Mouse (Mus musculus) c-Kit-positive CD71-positive TER-119-negative erythroid progenitor cells, embryonic 14.5 days (primary cell): ENCODE results near the gene Zbtb16.

Source experiments
- DNase-seq: peaks from one replicate; pipeline ENCODE4 v3.0.0-alpha.2; 2013; ENCODE audit warnings: low read depth

Gene Zbtb16

GRCm38 (mm10) chr9:48707134-48707823, 128.7 kb downstream of the Zbtb16 start:
- no peak for DNase-seq

GRCm38 (mm10) chr9:48701296-48701695, 134.7 kb downstream of the Zbtb16 start:
- no peak for DNase-seq

- no peak for DNase-seq
These were observed 135.2 kb downstream of the Zbtb16 start for GRCm38 (mm10) chr9:48700871-48701270.

GRCm38 (mm10) chr9:48697470-48697815, 138.6 kb downstream of the Zbtb16 start:
- DNase-seq: no peak

- DNase-seq: no peak
These were observed 139.1 kb downstream of the Zbtb16 start for GRCm38 (mm10) chr9:48696731-48697469.

GRCm38 (mm10) chr9:48696330-48696729, 139.7 kb downstream of the Zbtb16 start:
- DNase-seq: no peak

GRCm38 (mm10) chr9:48695796-48696195, 140.2 kb downstream of the Zbtb16 start:
- DNase-seq: peak; percentile 52

- DNase-seq: no peak
These were observed 141.4 kb downstream of the Zbtb16 start for GRCm38 (mm10) chr9:48694616-48695061.

- DNase-seq: no peak
These were observed 142.3 kb downstream of the Zbtb16 start for GRCm38 (mm10) chr9:48693696-48694095.

GRCm38 (mm10) chr9:48689718-48689980, 146.4 kb downstream of the Zbtb16 start:
- no peak for DNase-seq

GRCm38 (mm10) chr9:48688859-48689717, 146.9 kb downstream of the Zbtb16 start:
- peak; percentile 45 for DNase-seq

- DNase-seq: no peak
These were observed 148.1 kb downstream of the Zbtb16 start for GRCm38 (mm10) chr9:48687891-48688290.

- no peak for DNase-seq
These were observed 150.3 kb downstream of the Zbtb16 start for GRCm38 (mm10) chr9:48685721-48686120.

GRCm38 (mm10) chr9:48684144-48684543, 151.9 kb downstream of the Zbtb16 start:
- no peak for DNase-seq

- no peak for DNase-seq
These were observed 154.8 kb downstream of the Zbtb16 start for GRCm38 (mm10) chr9:48681193-48681592.

- DNase-seq: no peak
These were observed 157.3 kb downstream of the Zbtb16 start for GRCm38 (mm10) chr9:48678426-48679358.

GRCm38 (mm10) chr9:48675151-48675790, 160.8 kb downstream of the Zbtb16 start:
- DNase-seq: no peak

- no peak for DNase-seq
These were observed 161.5 kb downstream of the Zbtb16 start for GRCm38 (mm10) chr9:48674359-48675015.

- no peak for DNase-seq
These were observed 162.2 kb downstream of the Zbtb16 start for GRCm38 (mm10) chr9:48673804-48674203.

- no peak for DNase-seq
These were observed 162.8 kb downstream of the Zbtb16 start for GRCm38 (mm10) chr9:48673213-48673612.

GRCm38 (mm10) chr9:48671841-48672240, 164.2 kb downstream of the Zbtb16 start:
- DNase-seq: no peak
